Mouse (Mus musculus): ENCODE data around the gene Atg14.

DNA sequence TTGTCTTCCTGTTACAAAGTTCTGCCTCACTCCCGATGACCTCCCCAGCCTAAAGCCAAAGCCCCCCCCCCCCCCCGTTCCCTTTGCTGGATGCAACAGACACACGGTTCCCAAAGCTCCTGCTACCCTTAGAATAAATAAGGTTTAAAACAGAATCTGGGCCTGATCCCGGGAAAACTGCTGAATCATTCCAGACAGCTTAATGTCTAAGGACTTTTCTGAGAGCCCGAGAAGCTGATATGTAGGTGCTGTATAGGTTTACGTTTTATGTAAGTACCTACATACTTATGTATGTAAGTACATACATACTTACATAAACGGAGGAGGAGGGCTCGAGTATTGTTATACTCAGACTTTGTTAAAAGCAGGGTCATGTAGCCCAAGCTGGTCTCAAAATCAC, 45.1 kb downstream of the Atg14 start:
- TF ChIP-seq CTCF (IDR thresholded peaks at IDR 0.05; ENCODE audit: borderline replicate concordance, control insufficient read depth, extremely low read depth, insufficient read depth, low read length, poor library complexity) (no peak), POLR2A (IDR thresholded peaks at IDR 0.05; ENCODE audit: control insufficient read depth, extremely low read depth, insufficient read depth, low read length, poor library complexity) (no peak)
